Comparison of ENCODE assay signal across 11 mouse cellular contexts in genomic region chr4:149732313-149732712, GRCm38 (mm10). TPM values are rescaled to one million over a fixed set of nuclear protein-coding genes. Genes with fewer than 3 reads are reported as not detected.
DNase-seq lines count a peak whose midpoint lies in the region; ATAC-seq and TF ChIP-seq lines count a peak whose summit lies in the region.
"Had no signal": no experiment of that assay in that cellular context is flagged by ENCODE, and none has a peak within 500 bp of the region (broad histone marks: within the 10 kb centered on the region; RNA-seq: fewer than 3 reads in every experiment).

No protein-coding gene starts in this region.

- H3K27me3 ChIP-seq in embryonic facial prominence, embryonic 12.5 days = no peaks in the 10 kb centered on the region
- no peaks in the 10 kb centered on the region for H3K27me3 ChIP-seq in embryonic facial prominence, embryonic 10.5 days (replicated peaks; ENCODE audit: low read depth, poor library complexity, severe bottlenecking)
- H3K27me3 ChIP-seq in heart, embryonic 16.5 days (ENCODE audit: control insufficient read depth, insufficient read depth, low read length) = no peaks in the 10 kb centered on the region
- no peaks in the 10 kb centered on the region for H3K27me3 ChIP-seq in liver, adult 2 months (ENCODE audit: control insufficient read depth, insufficient read depth, low read length)
- H3K27me3 ChIP-seq in stomach, embryonic 16.5 days (ENCODE audit: control insufficient read depth, insufficient read depth, low read length) = no peaks in the 10 kb centered on the region
- H3K27me3 ChIP-seq: megakaryocyte, embryonic 14.5 days had no signal

- peak overlapping the region; percentile 9; the same call in 1 of the 2 replicates for H3K27ac ChIP-seq in embryonic facial prominence, embryonic 12.5 days
- no peak overlapping the region for H3K27ac ChIP-seq in embryonic facial prominence, embryonic 10.5 days (replicated peaks)
- H3K27ac ChIP-seq in heart, embryonic 16.5 days (ENCODE audit: low read length) = peak overlapping the region; percentile 66
- no peak overlapping the region for H3K27ac ChIP-seq in liver, adult 2 months (replicated peaks; ENCODE audit: insufficient read depth, low read depth, low read length)
- H3K27ac ChIP-seq in stomach, embryonic 16.5 days (ENCODE audit: low read length) = peak overlapping the region; percentile 6; the same call in 1 of the 2 replicates

- TF ChIP-seq CTCF in liver, adult 2 months (IDR thresholded peaks at IDR 0.05; ENCODE audit: low read depth, low read length) = no peak

- H3K4me3 ChIP-seq in embryonic facial prominence, embryonic 12.5 days = no peak overlapping the region
- H3K4me3 ChIP-seq in embryonic facial prominence, embryonic 10.5 days = no peak overlapping the region
- H3K4me3 ChIP-seq in heart, embryonic 16.5 days (ENCODE audit: low read length) = no peak overlapping the region
- no peak overlapping the region for H3K4me3 ChIP-seq in liver, adult 2 months (ENCODE audit: insufficient read depth, low read depth, low read length)
- H3K4me3 ChIP-seq in stomach, embryonic 16.5 days (replicated peaks; ENCODE audit: low read length) = no peak overlapping the region

- H3K9me3 ChIP-seq in embryonic facial prominence, embryonic 12.5 days = no peaks in the 10 kb centered on the region
- no peaks in the 10 kb centered on the region for H3K9me3 ChIP-seq in embryonic facial prominence, embryonic 10.5 days
- no peaks in the 10 kb centered on the region for H3K9me3 ChIP-seq in heart, embryonic 16.5 days (replicated peaks; ENCODE audit: control insufficient read depth, low read length)
- no peaks in the 10 kb centered on the region for H3K9me3 ChIP-seq in stomach, embryonic 16.5 days (replicated peaks; ENCODE audit: control insufficient read depth, low read length)
- H3K9me3 ChIP-seq: megakaryocyte, embryonic 14.5 days had no signal

- H3K4me2 ChIP-seq in embryonic facial prominence, embryonic 12.5 days (replicated peaks) = no peak overlapping the region
- H3K4me2 ChIP-seq in heart, embryonic 16.5 days (ENCODE audit: low read depth, low read length) = no peak overlapping the region
- H3K4me2 ChIP-seq in stomach, embryonic 16.5 days (ENCODE audit: low read depth, low read length) = no peak overlapping the region
- H3K4me2 ChIP-seq: lung, embryonic 14.5 days had no signal

- no peak for TF ChIP-seq POLR2A in liver, adult 2 months (IDR thresholded peaks at IDR 0.05; ENCODE audit: extremely low read depth, insufficient read depth, low read length)

- H3K4me1 ChIP-seq in embryonic facial prominence, embryonic 12.5 days = peaks cover 48% of the 10 kb centered on the region
- peaks cover 68% of the 10 kb centered on the region for H3K4me1 ChIP-seq in embryonic facial prominence, embryonic 10.5 days
- H3K4me1 ChIP-seq in heart, embryonic 16.5 days (ENCODE audit: control insufficient read depth, insufficient read depth, low read length) = peaks cover 58% of the 10 kb centered on the region
- peaks cover 11% of the 10 kb centered on the region for H3K4me1 ChIP-seq in liver, adult 2 months (ENCODE audit: control insufficient read depth, insufficient read depth, low read length)
- H3K4me1 ChIP-seq in stomach, embryonic 16.5 days (ENCODE audit: control insufficient read depth, insufficient read depth, low read length) = peaks cover 37% of the 10 kb centered on the region

- 88% methylated on average over 3 of the region's 3 CpGs for WGBS in embryonic facial prominence, embryonic 12.5 days
- WGBS in embryonic facial prominence, embryonic 10.5 days = 85% methylated on average over 3 of the region's 3 CpGs
- 88% methylated on average over 3 of the region's 3 CpGs for WGBS in heart, embryonic 16.5 days
- WGBS in liver, adult 2 months = 67% methylated on average over 3 of the region's 3 CpGs
- WGBS in stomach, embryonic 16.5 days = 80% methylated on average over 3 of the region's 3 CpGs

- no peak overlapping the region for H3K9ac ChIP-seq in embryonic facial prominence, embryonic 12.5 days
- peak overlapping the region; percentile 52 for H3K9ac ChIP-seq in heart, embryonic 16.5 days (ENCODE audit: low read length)
- H3K9ac ChIP-seq in liver, adult 2 months (ENCODE audit: low read depth, low read length) = no peak overlapping the region
- H3K9ac ChIP-seq in stomach, embryonic 16.5 days (ENCODE audit: low read length) = peak overlapping the region; percentile 31; the same call in 1 of the 2 replicates
- H3K9ac ChIP-seq: lung, embryonic 14.5 days had no signal

- peaks cover 30% of the 10 kb centered on the region; the same call in 1 of the 2 replicates for H3K79me2 ChIP-seq in liver, adult 2 months (ENCODE audit: control insufficient read depth, insufficient read depth, low read length)

- H3K36me3 ChIP-seq in embryonic facial prominence, embryonic 12.5 days = peaks cover 43% of the 10 kb centered on the region
- peaks cover 80% of the 10 kb centered on the region for H3K36me3 ChIP-seq in embryonic facial prominence, embryonic 10.5 days (replicated peaks)
- peaks cover 21% of the 10 kb centered on the region for H3K36me3 ChIP-seq in heart, embryonic 16.5 days (ENCODE audit: control insufficient read depth, insufficient read depth)
- no peaks in the 10 kb centered on the region for H3K36me3 ChIP-seq in liver, adult 2 months (ENCODE audit: control insufficient read depth, insufficient read depth, low read length)
- H3K36me3 ChIP-seq in stomach, embryonic 16.5 days (ENCODE audit: control insufficient read depth, insufficient read depth, low read length) = peaks cover 9% of the 10 kb centered on the region; the same call in 1 of the 2 replicates

- ATAC-seq in embryonic facial prominence, embryonic 12.5 days (ENCODE audit: insufficient number of reproducible peaks, insufficient read depth, low FRiP score, low TSS enrichment) = no peak
- ATAC-seq in heart, embryonic 16.5 days (replicated peaks; ENCODE audit: extremely low read depth, insufficient read depth, low FRiP score) = no peak
- ATAC-seq in stomach, embryonic 16.5 days (ENCODE audit: insufficient read depth, low FRiP score) = no peak
- ATAC-seq: activated CD4-positive, CD25-positive, alpha-beta regulatory T cell, adult 4 months had no signal

- DNase-seq in embryonic facial prominence, embryonic 10.5 days (ENCODE audit: low spot score) = no peak
- no peak for DNase-seq in heart, adult 11 months
- DNase-seq in liver, adult 2 months (ENCODE audit: extremely low read depth, low read depth, low spot score) = peak; percentile 64
- no peak for DNase-seq in liver
- no peak for DNase-seq in urinary bladder, postnatal 10 days (ENCODE audit: low spot score)
- DNase-seq: lung, embryonic 14.5 days had no signal

RNA-seq across cellular contexts. Expression of gene Tmem201, which starts 5.5 kb away (rescaled TPM):
- 38.1 and 39.0 TPM in 2 replicates for polyA plus RNA-seq in embryonic facial prominence, embryonic 12.5 days (2016; fragmentation: Nextera tagmentation; extraction: Ambion mirVana)
- 46.5 and 46.7 TPM in 2 replicates for polyA plus RNA-seq in embryonic facial prominence, embryonic 10.5 days (2016; fragmentation: Nextera tagmentation; extraction: Ambion mirVana)
- polyA plus RNA-seq in heart, embryonic 16.5 days (2015; fragmentation: Nextera tagmentation; extraction: Ambion mirVana) = 46.4 and 52.3 TPM in 2 replicates
- total RNA-seq in liver, adult 2 months (2014; rRNA removed) = 6.5 and 8.2 TPM in 2 replicates
- polyA plus RNA-seq in liver, adult 2 months (2012; rRNA removed) = 23.4 and 25.2 TPM in 2 replicates
- 19.7 and 20.1 TPM in 2 replicates for polyA plus RNA-seq in stomach, embryonic 16.5 days (2015; fragmentation: Nextera tagmentation; extraction: Ambion mirVana)

RNA-seq across cellular contexts. Expression of gene Pik3cd, which starts 29.9 kb away (rescaled TPM):
- polyA plus RNA-seq in embryonic facial prominence, embryonic 12.5 days (2016; fragmentation: Nextera tagmentation; extraction: Ambion mirVana) = 5.5 and 7.3 TPM in 2 replicates
- polyA plus RNA-seq in embryonic facial prominence, embryonic 10.5 days (2016; fragmentation: Nextera tagmentation; extraction: Ambion mirVana) = 6.1 and 6.3 TPM in 2 replicates
- polyA plus RNA-seq in heart, embryonic 16.5 days (2015; fragmentation: Nextera tagmentation; extraction: Ambion mirVana) = 5.5 and 7.8 TPM in 2 replicates
- 2.3 and 3.0 TPM in 2 replicates for total RNA-seq in liver, adult 2 months (2014; rRNA removed)
- 1.6 and 2.2 TPM in 2 replicates for polyA plus RNA-seq in liver, adult 2 months (2012; rRNA removed)
- polyA plus RNA-seq in stomach, embryonic 16.5 days (2015; fragmentation: Nextera tagmentation; extraction: Ambion mirVana) = 5.1 and 5.5 TPM in 2 replicates

RNA-seq across cellular contexts. Expression of gene Slc25a33, which starts 41.8 kb away (rescaled TPM):
- polyA plus RNA-seq in embryonic facial prominence, embryonic 12.5 days (2016; fragmentation: Nextera tagmentation; extraction: Ambion mirVana) = 15.7 and 16.6 TPM in 2 replicates
- polyA plus RNA-seq in embryonic facial prominence, embryonic 10.5 days (2016; fragmentation: Nextera tagmentation; extraction: Ambion mirVana) = 17.6 and 18.7 TPM in 2 replicates
- polyA plus RNA-seq in heart, embryonic 16.5 days (2015; fragmentation: Nextera tagmentation; extraction: Ambion mirVana) = 6.5 TPM in 2 replicates
- 14.3 and 21.5 TPM in 2 replicates for total RNA-seq in liver, adult 2 months (2014; rRNA removed)
- 11.0 and 12.7 TPM in 2 replicates for polyA plus RNA-seq in liver, adult 2 months (2012; rRNA removed)
- 7.8 and 8.1 TPM in 2 replicates for polyA plus RNA-seq in stomach, embryonic 16.5 days (2015; fragmentation: Nextera tagmentation; extraction: Ambion mirVana)

Comparison
In these comparisons a context has a peak if more than half of its experiments do, and no peak if none do; other contexts are left out.
1. H3K27ac ChIP-seq: peak in embryonic facial prominence, embryonic 12.5 days (single experiment), heart, embryonic 16.5 days (single experiment) and stomach, embryonic 16.5 days (single experiment); none in embryonic facial prominence, embryonic 10.5 days (single experiment) and liver, adult 2 months (single experiment).
2. H3K9ac ChIP-seq: peak in heart, embryonic 16.5 days (single experiment) and stomach, embryonic 16.5 days (single experiment); none in embryonic facial prominence, embryonic 12.5 days (single experiment) and liver, adult 2 months (single experiment).